Mouse (Mus musculus) c-Kit-positive CD71-positive TER-119-positive erythroid progenitor cells, embryonic 14.5 days (primary cell): Measurements from ENCODE around the gene Wdr13.
A peak's percentile ranks its signal among the peaks of the same experiment; 100 is the strongest.

Experiments
- DNase-seq: peaks from one replicate; pipeline ENCODE4 v3.0.0-alpha.2; 2013; ENCODE audit warnings: low spot score

Gene Wdr13

DNA sequence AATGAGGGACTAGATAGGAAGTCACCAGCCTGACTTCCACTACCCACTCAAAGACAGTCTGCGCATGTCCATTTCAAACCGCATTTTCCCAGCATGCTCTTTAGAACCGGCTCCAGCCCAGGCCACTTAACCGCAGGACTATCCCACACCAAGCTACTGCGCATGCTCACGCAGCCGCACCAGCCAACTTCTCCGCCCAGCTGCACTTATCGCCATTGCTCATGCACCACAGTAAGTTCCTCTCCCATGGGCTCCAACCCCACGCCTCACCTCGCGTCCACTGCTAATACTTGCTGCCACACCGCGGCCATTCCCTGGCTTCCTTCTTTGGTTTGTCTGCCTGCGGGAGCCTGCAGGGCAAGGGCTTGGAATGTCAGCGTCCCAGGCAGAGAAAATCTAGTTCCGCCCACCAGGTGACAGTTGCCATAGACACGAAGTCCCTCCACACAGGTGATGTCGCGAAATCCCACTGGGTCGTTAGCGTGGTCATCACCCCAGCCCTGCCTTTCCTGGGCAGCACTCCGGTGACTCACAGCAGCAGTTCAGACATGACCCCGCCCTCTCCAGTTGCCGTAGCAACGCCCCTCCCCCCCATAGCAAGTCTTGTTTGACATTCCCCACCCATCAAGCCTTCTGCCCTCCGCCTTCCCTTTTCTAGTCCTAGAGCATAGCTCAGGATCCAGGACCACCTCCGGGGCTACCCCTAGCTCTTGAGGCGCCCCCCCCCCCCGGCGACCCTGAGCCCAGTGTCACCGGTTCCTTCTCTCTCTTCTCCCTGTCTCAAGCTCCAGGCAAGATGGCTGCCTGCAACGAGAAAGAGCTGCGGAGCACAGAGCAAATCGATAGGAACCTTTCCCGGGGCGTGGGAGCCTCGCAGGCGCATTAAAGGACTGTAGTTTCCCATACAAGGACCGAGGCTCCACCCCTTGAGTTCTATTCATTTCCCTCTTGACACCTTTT, at the start of gene Wdr13:
Gene Wdr13, minus strand, starts transcription at position 876 of the 960 bp plus-strand sequence.
- DNase-seq = peak; percentile 87

DNA sequence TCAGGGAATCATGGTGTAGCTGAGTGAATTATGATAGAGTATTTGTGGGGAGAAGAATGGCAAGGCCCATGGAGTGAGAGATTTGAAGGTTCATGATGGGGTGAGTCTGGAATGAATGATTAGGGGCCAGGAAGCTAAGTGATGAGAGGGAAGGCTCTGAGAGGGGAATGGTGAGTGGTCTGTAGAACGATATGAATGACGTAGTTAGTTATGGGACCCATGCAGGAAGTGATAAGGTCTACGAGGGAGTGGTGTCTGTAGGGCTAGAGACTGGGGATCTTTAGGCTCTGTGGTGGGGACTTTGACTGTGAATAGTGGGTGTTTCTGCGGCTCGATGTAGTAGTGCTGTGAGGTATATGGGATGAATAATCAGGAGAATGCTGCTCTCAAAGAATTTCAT, 47.0 kb upstream of the Wdr13 start:
- DNase-seq = no peak

DNA sequence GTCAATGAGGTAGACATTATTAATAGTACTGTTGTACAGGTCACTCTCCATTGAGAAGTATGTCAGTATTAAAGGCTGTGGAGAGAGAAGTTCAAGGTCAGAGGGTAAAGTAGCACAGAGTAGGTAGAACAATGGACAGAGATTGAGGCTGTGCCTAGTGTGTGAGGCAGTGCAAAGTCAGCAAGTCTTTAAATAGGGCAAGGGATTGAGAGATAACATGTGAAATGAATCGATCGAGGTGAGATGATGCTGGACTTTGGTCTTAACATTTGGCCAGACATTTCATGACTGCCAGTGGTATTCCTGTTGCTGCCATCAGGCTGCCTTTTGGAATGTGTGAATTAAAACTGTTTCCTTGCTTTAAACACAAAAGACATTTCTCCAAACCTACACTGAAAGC, 46.2 kb upstream of the Wdr13 start:
- DNase-seq = no peak

DNA sequence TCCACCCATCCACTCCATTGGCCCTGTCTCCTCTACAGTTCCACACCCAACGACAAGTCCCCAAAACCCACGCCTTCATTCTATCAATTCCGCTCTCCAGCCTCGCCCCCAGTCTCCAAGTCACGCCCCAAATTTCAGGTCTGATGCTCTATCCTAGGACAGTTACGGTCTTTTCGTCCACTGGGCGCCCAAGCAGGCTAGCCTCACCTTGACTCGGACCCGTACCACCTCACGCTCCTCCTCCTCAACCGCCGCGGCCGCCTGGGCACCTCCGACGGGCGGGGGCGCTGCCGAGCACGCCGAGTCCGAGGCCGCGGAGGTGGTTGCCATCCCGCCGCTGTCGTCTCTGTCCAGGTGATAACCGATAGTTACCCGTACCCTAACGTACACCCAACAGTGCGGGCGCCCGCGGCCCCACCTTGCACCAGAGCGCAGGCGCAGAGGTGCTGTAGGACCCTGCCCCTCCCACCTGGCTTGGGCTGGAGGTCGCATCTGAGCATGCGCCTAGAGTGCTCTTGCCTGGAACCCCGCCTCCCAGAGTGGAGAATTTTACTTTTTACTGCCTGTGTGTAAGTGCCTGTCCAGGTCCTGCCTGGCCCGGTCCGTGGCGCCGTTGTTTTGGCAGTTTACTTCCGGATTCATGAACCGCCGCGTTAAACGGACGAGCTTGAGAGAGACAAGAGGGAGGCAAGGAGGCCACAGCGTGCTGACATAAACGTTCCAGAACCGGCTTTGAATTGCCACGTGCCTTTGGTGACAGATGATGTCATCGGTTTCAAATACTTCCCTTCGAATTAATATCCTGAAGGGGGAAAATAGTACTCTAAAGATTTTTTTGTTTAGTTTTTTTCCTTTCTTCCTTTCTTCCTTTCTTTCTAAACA, 43.1 kb upstream of the Wdr13 start, which contains the start of gene Tbc1d25:
Gene Tbc1d25, minus strand, starts transcription at position 678 of the 882 bp plus-strand sequence.
- DNase-seq = peak; percentile 83

DNA sequence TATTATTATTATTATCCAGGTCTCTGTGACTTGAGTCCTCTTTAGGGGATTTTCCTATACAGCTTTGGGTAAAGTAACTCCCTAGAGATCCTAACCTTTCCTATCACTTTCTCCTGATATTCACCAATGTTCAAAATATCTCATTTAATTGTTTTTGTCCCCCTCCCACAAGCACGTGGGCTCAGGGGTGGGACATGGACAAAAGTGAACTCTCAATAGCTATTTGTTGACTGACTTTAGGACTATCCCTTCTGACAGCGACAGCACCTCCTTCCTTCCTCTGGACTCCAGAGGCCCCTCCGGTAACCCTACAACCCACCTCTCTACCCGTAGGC, 42.4 kb upstream of the Wdr13 start:
- no peak for DNase-seq

DNA sequence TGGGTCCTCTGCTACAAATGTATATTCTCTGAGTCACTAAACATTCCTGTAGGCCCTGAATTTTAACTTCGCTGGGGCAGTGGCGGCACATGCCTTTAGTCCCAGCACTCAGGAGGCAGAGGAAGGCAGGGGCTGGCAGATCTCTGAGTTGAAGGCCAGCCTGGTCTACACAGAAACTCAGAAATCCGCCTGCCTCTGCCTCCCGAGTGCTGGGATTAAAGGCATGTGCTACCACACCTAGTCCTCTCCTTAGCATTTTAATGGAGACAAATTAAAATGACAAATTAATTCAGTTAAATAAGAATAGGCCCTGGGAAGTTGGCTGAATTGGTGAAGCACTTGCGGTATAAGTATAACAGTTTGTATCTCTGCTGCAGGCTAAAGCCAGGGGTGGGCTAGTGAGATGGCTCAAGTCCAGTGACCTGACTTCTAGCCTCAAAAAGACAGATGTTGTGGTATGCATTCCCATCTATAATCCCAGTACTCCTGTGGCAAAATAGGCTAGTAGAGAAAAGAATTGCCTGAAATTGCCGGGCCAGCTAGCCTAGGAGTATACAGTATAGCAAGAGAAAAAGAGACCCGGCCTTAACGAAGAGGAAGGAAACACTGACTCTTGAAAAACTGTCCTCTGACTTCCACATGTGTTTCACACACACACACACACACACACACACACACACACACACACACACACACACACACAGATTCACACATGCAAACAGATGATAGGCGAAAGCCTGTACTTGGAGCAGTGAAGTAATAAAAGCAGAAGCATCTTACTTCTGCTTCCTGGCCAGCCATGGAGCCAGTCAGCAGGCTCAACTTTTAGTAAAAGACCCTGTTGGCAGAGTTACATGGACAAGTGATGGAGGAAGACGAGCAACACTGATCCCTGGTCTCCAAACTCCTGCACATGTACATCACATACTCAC, 35.3 kb upstream of the Wdr13 start:
- DNase-seq = no peak

DNA sequence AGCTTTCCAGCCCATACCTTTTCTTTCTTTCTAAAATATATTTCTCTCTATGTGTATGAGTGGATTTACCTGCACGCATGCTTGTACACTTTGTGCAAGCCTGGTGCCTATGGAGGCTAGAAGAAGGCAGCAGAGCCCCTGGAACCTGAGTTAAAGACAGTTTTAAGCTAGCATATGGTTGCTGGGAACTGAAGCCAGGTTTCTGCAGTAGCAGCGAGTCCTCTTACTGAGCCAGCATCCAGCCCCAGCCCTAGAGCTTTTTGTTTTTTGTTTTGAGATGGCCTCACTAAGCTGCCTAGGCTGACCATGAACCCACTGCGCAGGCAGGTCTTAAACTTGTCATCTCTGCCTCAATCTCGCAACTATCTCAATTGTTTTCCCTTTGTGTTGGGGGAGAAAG, 31.8 kb upstream of the Wdr13 start:
- no peak for DNase-seq

DNA sequence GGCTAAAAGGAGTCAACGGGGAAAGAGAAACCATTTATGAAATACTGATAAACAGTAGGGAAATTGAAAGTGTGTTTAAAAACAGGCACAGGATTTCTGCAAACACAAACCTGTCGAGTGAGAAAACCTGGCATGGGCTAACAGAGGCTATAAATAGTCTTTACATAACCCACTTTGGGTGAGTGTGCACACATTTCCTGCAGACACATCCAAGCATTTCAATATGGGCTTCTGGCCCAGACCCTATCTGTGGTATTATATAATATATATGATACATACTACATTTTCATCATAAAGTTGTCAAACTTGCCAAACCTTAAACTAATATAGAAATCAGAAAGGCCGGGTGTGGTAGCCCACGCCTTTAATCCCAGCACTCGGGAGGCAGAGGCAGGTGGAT, 30.4 kb upstream of the Wdr13 start:
- no peak for DNase-seq

DNA sequence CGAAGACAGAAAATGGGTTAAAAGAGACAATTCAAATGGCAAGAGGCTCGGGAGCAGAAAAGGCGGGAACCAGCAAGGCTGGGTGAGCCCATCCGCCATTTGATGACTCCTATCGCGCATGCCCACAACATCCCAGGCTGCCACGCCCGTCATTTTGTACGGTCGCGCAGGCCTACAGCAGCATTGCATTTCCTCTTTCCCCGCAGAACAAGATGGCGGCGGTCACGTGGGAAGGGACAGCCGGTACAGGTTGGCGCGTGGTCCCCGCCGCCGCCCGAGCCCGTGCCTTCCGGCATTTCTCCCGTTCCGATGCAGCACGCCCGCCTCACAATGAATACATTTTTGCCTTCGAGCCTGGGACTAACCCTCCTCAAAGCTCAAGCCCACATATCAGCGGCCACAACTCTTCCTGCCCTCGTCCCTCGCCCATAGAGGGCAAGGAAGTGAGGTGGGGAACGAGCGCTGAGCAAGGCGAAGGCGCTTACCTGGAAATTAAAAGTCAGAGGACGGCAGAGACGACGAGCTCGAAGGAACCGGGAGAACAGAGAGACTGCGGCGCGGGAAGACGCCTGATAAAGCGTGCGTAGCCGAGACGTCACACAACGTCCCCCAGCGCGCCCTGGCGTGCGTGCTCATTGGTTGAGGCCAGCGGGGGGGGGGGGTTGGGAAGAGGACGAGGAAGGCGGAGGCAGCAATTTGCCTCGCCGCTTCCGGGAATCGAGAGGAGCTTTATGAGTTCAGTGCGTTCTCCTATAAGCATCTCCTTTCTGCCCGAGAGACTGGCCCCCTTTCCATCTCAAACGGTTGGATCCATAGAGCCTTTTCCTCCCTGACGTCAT, 12.7 kb upstream of the Wdr13 start, which contains the start of gene Rbm3:
Gene Rbm3, minus strand, starts transcription at position 728 of the 839 bp plus-strand sequence.
- DNase-seq = peak; percentile 80

DNA sequence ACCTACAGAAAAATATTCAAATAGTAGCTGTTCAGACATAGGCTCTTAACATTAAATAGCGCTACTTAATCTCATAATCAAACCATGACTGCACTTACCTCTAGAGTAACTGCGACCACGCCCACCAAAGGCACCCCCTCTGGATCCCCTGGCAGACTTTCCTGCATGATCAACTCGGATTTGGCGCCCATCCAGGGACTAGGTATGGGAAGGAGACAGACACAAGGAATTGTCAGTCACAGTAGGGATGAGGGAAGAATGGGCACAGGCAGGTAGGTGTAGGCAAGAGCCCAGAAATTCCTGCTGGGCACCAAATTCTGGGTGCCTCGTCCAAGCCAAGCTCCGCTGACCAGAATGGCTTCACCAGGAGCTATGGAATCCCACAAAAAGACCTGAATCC, 11.1 kb upstream of the Wdr13 start:
- DNase-seq = no peak

DNA sequence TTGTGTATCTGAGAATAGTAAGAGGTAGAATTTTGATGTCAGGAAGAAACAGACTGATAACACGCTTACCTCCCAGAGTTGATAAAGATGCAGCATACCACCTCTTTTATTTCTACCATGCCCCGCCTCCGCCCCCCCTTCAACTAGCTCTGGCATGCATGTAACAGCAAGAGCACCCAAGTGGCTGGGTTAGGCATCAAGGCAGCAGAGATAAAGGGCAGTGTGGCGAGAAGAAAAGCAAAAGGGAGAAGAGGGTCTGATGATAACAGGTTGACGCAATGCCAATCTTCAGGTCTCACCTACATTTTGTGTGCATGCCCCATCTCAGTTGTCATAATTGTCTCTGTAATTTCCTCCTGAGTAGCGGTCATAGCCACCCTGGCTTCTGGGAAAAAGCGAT, 10.3 kb upstream of the Wdr13 start:
- DNase-seq = no peak

DNA sequence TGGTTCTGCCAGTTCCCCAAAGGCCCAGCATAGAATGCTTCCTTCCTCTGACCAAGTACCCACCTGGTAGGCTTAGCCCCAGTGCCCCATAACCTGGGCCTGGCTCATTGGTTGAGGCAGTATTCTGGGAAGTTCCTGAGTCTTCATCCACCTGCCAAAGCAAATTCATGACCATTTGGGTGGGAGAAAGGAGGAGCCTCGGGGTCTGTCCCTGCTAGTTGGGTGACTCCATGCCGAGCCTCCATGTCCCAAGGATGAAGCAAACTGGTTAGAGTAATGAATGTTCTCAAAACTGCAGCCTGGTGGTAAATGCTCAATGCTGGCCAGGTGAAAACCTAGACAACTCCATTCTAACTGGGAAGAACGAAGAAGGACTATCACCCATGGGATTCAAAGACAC, 8.4 kb upstream of the Wdr13 start:
- no peak for DNase-seq

DNA sequence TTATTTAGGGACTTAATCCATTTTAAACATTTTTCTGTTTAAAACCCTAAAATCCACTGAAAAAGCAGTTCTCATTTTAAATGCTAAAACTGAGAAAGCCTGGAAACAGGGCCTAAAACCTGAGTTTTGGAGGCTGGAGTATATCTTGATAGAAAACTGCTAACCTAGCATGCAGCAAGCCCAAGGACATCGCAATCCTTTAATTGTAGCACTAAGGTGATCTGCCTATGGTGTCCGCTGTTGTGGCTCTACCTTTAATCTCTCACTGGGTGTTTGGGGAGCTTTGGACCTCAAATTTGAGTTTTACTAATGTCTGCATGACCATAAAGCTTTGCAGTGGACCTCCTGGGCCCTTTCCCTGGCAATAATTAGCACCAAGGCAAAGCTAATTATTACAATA, 7.8 kb upstream of the Wdr13 start:
- DNase-seq = no peak

DNA sequence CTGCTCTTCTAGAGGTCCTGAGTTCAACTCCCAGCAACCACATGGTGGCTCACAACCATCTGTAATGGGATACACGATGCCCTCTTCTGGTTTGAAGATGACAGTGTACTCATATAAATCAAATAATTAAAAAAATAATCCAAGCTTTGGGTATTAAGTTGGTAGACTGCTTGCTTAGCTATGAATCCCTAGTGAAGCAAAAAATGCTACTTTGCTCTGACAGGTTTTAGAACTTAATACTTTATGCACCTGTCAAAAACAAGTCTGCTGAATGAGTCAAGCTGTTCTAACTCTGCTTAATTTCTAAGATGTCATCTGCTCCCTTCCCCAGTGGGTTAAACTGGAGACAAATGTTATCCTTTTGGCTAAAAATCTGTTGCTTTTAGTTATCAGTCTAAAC, 6.8 kb upstream of the Wdr13 start:
- no peak for DNase-seq

DNA sequence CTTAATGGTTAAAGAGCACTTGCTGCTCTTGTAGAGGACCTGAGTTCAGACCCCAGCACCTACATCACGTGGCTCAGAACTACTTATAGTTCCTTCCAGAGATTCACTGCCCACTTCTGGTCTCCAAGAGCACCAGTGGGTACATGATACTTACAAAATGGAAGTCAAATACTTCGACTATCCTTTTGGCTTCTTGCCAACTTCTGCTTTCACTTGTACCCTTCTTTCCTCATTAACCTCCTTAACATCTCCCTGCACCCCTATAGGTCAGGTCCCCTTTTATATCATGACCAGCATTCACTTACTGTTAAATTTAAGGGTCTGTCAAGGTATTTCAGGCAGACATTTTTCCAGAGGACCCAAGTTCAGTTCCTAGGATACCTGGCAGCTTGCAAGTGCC, 3.2 kb upstream of the Wdr13 start:
- DNase-seq = no peak

DNA sequence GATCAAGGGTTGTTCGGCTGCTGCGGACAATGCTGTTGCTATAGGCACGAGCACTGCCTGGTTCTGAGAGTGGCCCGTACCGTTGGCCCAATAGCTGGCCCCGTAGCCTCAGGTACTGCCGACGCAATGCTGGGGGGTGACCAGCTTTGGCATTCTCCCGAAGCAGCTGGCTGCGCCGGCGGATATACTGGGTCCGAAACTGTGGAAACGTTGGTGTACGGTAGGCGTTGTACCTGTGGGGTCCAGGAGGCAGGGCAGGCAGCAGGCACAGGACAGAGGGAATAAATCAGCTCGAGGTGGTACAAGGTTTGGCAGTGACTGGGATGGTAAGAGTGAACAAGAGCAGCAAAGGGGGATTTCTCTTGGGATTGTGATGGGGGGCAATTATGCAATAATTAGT, 1.3 kb downstream of the Wdr13 start:
- DNase-seq = no peak

DNA sequence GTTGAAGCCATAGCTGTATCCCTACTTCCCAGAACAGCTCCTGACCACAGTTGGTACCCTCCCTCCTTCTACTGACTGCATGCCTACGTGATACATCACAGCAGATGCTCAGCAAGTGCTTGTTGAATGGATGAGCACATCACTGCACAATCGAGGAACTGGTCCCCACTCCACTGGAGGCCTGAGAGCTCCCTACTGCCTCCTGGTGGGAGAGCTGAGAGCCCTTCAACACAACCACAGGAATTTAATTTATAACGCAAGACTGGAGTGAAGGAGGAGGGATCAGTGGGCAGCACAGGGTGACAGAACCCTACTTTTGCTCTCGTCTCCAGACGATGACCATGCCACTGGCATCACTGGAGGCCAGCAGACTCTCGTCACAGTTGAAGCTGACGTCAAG, 7.5 kb downstream of the Wdr13 start:
- DNase-seq = no peak

DNA sequence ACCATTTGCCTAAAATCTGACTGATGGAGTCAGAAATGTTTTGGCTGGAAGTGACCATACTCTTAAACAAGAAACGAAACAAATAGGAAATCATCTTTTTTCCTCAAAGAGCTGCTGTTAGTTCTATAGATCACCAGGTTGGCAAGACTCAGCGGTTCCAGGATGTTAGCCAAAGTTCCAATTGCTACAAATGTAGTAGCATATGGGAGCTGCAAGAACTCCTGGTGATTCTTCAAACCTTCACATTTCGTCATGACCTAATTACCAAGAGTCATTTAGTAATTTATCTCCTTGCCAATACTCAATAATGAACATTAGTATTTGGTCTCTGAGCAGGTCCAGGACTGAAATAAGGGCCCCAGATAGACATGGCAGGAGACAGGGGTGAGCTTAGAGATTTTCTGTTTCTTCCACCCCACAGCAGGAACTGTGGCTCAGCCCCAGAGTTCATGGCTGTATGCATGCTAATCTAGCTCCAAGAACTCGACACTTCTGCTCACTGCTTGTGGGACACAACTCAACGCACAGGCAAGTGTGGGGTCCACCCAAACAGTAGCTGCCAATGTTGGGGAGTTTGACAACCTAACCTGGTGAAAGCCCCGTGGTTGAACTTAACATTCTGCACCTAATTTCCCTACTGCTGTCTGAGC, 8.7 kb downstream of the Wdr13 start:
- DNase-seq = no peak

DNA sequence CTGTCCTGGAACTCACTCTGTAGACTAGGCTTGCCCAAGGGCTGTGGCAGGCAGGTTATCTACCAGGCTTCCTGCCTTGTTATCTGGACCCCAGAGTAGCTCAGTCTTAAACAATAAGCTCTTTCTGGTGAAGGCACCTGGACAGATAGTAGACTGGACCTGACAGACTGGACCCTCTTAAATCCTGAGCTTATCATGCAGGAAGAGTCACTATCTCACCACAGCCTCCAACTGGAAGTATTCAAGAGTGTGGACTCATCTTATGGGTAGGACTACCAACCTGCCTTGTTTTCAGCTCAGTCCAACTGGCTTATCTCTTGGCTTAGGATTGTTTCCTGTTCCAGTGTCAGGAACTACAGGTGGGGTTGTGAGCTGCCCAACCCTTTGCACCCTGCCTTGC, 15.4 kb downstream of the Wdr13 start:
- DNase-seq = no peak

DNA sequence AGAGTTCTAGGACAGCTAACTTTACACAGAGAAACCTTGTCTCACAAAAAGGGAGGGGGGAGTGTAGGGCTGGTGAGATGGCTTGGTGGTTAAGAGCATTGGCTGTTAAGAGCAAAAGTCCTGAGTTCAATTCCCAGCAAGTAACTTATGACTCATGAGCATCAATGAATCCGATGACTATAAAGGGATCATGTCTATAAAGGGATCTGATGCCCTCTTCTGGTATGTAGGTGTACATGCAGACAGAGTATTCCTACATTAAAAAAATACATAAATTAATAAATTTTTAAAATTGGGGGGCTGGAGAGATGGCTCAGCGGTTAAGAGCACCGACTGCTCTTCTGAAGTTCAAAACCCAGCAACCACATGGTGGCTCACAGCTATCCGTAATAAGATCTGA, 17.4 kb downstream of the Wdr13 start:
- DNase-seq = no peak
